Mouse (Mus musculus) stomach, embryonic 14.5 days (tissue): ENCODE measurements around the gene Pde4a. TPM values are rescaled to one million over a fixed set of nuclear protein-coding genes. Genes with fewer than 3 reads are reported as not detected.
A peak's percentile ranks its signal among the peaks of the same experiment; 100 is the strongest.

Source experiments
- ATAC-seq: fragments of 200-750 bp; cut with Nextera tagmentation; 2 replicates; pipeline ENCODE4 v1.8.0; 2017; ENCODE audit warnings: low read depth, moderate TSS enrichment; ENCODE audit not compliant: insufficient number of reproducible peaks, insufficient read depth, low FRiP score
- H3K27ac ChIP-seq: fragments of 300-500 bp; sonication (generic); 2 replicates; pipeline ENCODE4 v1.5.1; 2014; ENCODE audit warnings: mild to moderate bottlenecking, low read length, moderate library complexity, mixed read lengths
- H3K27me3 ChIP-seq: fragments of 300-500 bp; sonication (generic); 2 replicates; pipeline ENCODE4 v1.6.1; 2014; ENCODE audit warnings: low read length, control low read depth, mixed read lengths; ENCODE audit not compliant: control insufficient read depth, insufficient read depth
- H3K36me3 ChIP-seq: fragments of 300-500 bp; sonication (generic); 2 replicates; pipeline ENCODE4 v1.6.1; 2014; ENCODE audit warnings: mild to moderate bottlenecking, control low read depth, low read length, moderate library complexity, mixed read lengths; ENCODE audit not compliant: control insufficient read depth, insufficient read depth
- H3K4me1 ChIP-seq: fragments of 300-500 bp; sonication (generic); 2 replicates; pipeline ENCODE4 v1.6.1; 2014; ENCODE audit warnings: low read length, control low read depth, mixed read lengths; ENCODE audit not compliant: control insufficient read depth, insufficient read depth
- H3K4me2 ChIP-seq: fragments of 300-500 bp; sonication (generic); replicated peaks from 2 replicates; pipeline ENCODE4 v1.6.1; 2014; ENCODE audit warnings: low read depth, low read length, control low read depth
- H3K4me3 ChIP-seq: fragments of 300-500 bp; sonication (generic); 2 replicates; pipeline ENCODE4 v1.5.1; 2014; ENCODE audit warnings: low read depth, low read length, control low read depth
- H3K9ac ChIP-seq: fragments of 300-500 bp; sonication (generic); replicated peaks from 2 replicates; pipeline ENCODE4 v1.6.1; 2014; ENCODE audit warnings: low read depth, mild to moderate bottlenecking, control low read depth, low read length, moderate library complexity, mixed read lengths
- H3K9me3 ChIP-seq: fragments of 300-500 bp; sonication (generic); 2 replicates; pipeline ENCODE4 v1.6.1; 2016; ENCODE audit warnings: low read depth, low read length, control low read depth; ENCODE audit not compliant: control insufficient read depth
- WGBS: fragments of 180-500 bp; shearing (Covaris S2); extraction: QIAGEN DNeasy Blood & Tissue Kit; methylation state at CpG from one replicate; pipeline ENCODE4 v1.1.7; 2014; 5-methylcytosine and 5-hydroxymethylcytosine counted together
- polyA plus RNA-seq: library from polyadenylated mRNA; unstranded; fragments of >200 nt; fragmentation: Nextera tagmentation; extraction: Ambion mirVana; gene quantifications from 2 replicates; pipeline ENCODE4 v1.2.1, GENCODE M21; 2014

The Pde4a gene
- polyA plus RNA-seq, 1 experiment from 2014 or later: 5.4 TPM

GRCm38 (mm10) chr9:21183421-21183820, 17.9 kb downstream of the Pde4a start:
- peak overlapping the region; percentile 45 for H3K4me2 ChIP-seq
- H3K27me3 ChIP-seq: no peaks in the 10 kb centered on the region
- H3K4me3 ChIP-seq: no peak overlapping the region
- H3K36me3 ChIP-seq: no peaks in the 10 kb centered on the region
- H3K9ac ChIP-seq: no peak overlapping the region
- peaks cover 7% of the 10 kb centered on the region; the same call in 1 of the 2 replicates for H3K4me1 ChIP-seq
- no peaks in the 10 kb centered on the region for H3K9me3 ChIP-seq
- ATAC-seq: no peak
- no peak overlapping the region for H3K27ac ChIP-seq
- WGBS: 77% methylated on average over 6 of the region's 6 CpGs

GRCm38 (mm10) chr9:21183905-21184413, 18.4 kb downstream of the Pde4a start:
- ATAC-seq: no peak
- no peak overlapping the region for H3K9ac ChIP-seq
- peak overlapping the region; percentile 45 for H3K4me2 ChIP-seq
- H3K27me3 ChIP-seq: no peaks in the 10 kb centered on the region
- no peaks in the 10 kb centered on the region for H3K9me3 ChIP-seq
- WGBS: 8% methylated on average over 32 of the region's 34 CpGs
- H3K4me3 ChIP-seq: peak overlapping the region; percentile 22
- no peak overlapping the region for H3K27ac ChIP-seq
- no peaks in the 10 kb centered on the region for H3K36me3 ChIP-seq
- peaks cover 7% of the 10 kb centered on the region; the same call in 1 of the 2 replicates for H3K4me1 ChIP-seq

- H3K9ac ChIP-seq: no peak overlapping the region
- 28% methylated on average over 2 of the region's 2 CpGs for WGBS
- no peak overlapping the region for H3K27ac ChIP-seq
- no peak overlapping the region for H3K4me3 ChIP-seq
- no peaks in the 10 kb centered on the region for H3K9me3 ChIP-seq
- ATAC-seq: no peak
- H3K4me2 ChIP-seq: no peak overlapping the region
- H3K36me3 ChIP-seq: no peaks in the 10 kb centered on the region
- H3K4me1 ChIP-seq: peaks cover 7% of the 10 kb centered on the region; the same call in 1 of the 2 replicates
- H3K27me3 ChIP-seq: no peaks in the 10 kb centered on the region
Observed at GRCm38 (mm10) chr9:21184733-21185132, 19.2 kb downstream of the Pde4a start.

- ATAC-seq: no peak
- Histone ChIP-seq H3K4me2 (no peak overlapping the region), H3K27me3 (no peaks in the 10 kb centered on the region), H3K27ac (no peak overlapping the region), H3K9me3 (no peaks in the 10 kb centered on the region), H3K4me1 (peaks cover 7% of the 10 kb centered on the region; the same call in 1 of the 2 replicates), H3K4me3 (no peak overlapping the region), H3K9ac (no peak overlapping the region), H3K36me3 (no peaks in the 10 kb centered on the region)
- WGBS: 83% methylated on average over 5 of the region's 5 CpGs
Observed at GRCm38 (mm10) chr9:21185436-21185835, 19.9 kb downstream of the Pde4a start.

- Histone ChIP-seq H3K27ac (no peak overlapping the region), H3K4me3 (no peak overlapping the region), H3K4me1 (no peaks in the 10 kb centered on the region), H3K27me3 (no peaks in the 10 kb centered on the region), H3K9me3 (no peaks in the 10 kb centered on the region), H3K9ac (no peak overlapping the region), H3K36me3 (no peaks in the 10 kb centered on the region), H3K4me2 (no peak overlapping the region)
- ATAC-seq: no peak
- WGBS: 42% methylated on average over 7 of the region's 7 CpGs
Observed at GRCm38 (mm10) chr9:21189905-21190304, 24.4 kb downstream of the Pde4a start.

GRCm38 (mm10) chr9:21190670-21191069, 25.2 kb downstream of the Pde4a start:
- Histone ChIP-seq H3K9me3 (no peaks in the 10 kb centered on the region), H3K27me3 (no peaks in the 10 kb centered on the region), H3K27ac (no peak overlapping the region), H3K4me2 (no peak overlapping the region), H3K9ac (no peak overlapping the region), H3K4me3 (no peak overlapping the region), H3K4me1 (no peaks in the 10 kb centered on the region), H3K36me3 (no peaks in the 10 kb centered on the region)
- no peak for ATAC-seq
- whole genome bisulfite sequencing: 88% methylated on average over 3 of the region's 3 CpGs

- no peak for ATAC-seq
- Histone ChIP-seq H3K27me3 (no peaks in the 10 kb centered on the region), H3K4me3 (no peak overlapping the region), H3K9me3 (no peaks in the 10 kb centered on the region), H3K4me1 (peaks cover 7% of the 10 kb centered on the region; the same call in 1 of the 2 replicates), H3K27ac (no peak overlapping the region), H3K9ac (no peak overlapping the region), H3K4me2 (no peak overlapping the region), H3K36me3 (no peaks in the 10 kb centered on the region)
- 80% methylated on average over 3 of the region's 3 CpGs for WGBS
Observed at GRCm38 (mm10) chr9:21193786-21194185, 28.3 kb downstream of the Pde4a start.

- Histone ChIP-seq H3K27me3 (no peaks in the 10 kb centered on the region), H3K36me3 (no peaks in the 10 kb centered on the region), H3K4me3 (no peak overlapping the region), H3K4me1 (peaks cover 7% of the 10 kb centered on the region; the same call in 1 of the 2 replicates), H3K9me3 (no peaks in the 10 kb centered on the region), H3K9ac (no peak overlapping the region), H3K4me2 (no peak overlapping the region), H3K27ac (no peak overlapping the region)
- ATAC-seq: no peak
- 80% methylated on average over 4 of the region's 4 CpGs for WGBS
Observed at GRCm38 (mm10) chr9:21194787-21195493, 29.4 kb downstream of the Pde4a start.
